Mouse (Mus musculus): Measurements from ENCODE around the gene Adssl1. TPM values are rescaled to one million over a fixed set of nuclear protein-coding genes. Genes with fewer than 3 reads are reported as not detected.

Adssl1 gene
- polyA plus RNA-seq, 1 experiment from 2014 or later, result 43.0 TPM

DNA sequence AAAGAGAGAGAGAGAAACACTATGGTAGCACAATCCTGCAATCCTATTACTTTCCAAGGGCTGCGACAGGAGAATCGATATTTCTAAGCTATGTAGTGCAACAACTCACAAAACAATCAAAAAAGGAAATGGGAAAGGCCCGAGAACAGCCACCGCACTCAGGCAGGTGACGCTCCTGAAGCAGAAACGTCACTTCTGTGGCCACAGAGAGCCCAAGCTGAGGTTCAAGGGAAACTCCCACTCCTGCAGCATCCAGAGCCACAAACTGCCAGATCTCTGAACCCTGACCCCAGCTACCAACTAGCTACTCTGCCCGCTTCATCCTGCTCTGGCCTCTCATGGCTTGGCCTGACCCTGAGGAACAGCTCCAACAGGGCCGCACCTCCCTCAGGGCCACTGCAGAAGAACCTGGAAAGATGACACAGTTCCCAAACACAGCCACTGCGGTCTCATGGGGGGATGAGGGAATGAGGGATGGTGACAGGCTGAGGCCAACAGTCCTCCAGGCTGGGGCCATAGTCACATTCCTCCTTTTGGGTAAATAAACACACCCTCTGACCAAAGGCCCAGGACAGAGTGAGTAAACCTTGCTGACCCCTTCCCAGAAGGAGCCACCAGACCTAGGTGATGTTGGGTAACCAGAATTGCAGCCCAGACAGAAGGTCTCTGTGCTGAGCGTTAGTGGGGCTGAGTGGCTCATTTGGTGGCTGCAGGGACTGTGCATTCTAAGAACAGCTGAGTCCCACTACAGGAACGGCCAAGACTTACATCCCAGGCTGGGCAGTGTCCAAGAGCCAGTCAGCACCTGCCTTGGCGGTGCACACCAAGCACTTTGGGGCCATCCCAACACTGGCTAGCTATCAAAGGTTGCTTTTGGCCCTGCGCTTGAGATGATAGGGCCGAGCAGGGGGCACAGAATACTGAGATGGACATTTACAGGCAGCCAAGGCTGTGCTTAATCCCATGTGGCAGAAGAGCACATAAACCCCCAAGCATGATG, 32.4 kb upstream of the Adssl1 start:
- WGBS, result 59% methylated on average over 14 of the region's 14 CpGs
- no peaks in the 10 kb centered on the region for H3K27me3 ChIP-seq (replicated peaks; ENCODE audit: insufficient read depth, low read length)
- H3K4me2 ChIP-seq (replicated peaks; ENCODE audit: low read depth, low read length), result no peak overlapping the region
- peak; percentile 6; the same call in 1 of the 2 replicates for ATAC-seq
- H3K27ac ChIP-seq (ENCODE audit: low read length), result no peak overlapping the region
- H3K9me3 ChIP-seq (ENCODE audit: low read length), result no peaks in the 10 kb centered on the region
- TF ChIP-seq CTCF (IDR thresholded peaks at IDR 0.05) (no peak), EP300 (IDR thresholded peaks at IDR 0.05) (no peak; the same call in 1 of the 2 replicates)
- H3K36me3 ChIP-seq (ENCODE audit: insufficient read depth, low read length), result no peaks in the 10 kb centered on the region
- H3K4me1 ChIP-seq (ENCODE audit: insufficient read depth, low read depth, low read length), result peaks cover 16% of the 10 kb centered on the region
- H3K9ac ChIP-seq (replicated peaks; ENCODE audit: low read depth), result no peak overlapping the region
- no peak for DNase-seq (ENCODE audit: low spot score)
- H3K4me3 ChIP-seq (ENCODE audit: low read depth, low read length), result no peak overlapping the region

DNA sequence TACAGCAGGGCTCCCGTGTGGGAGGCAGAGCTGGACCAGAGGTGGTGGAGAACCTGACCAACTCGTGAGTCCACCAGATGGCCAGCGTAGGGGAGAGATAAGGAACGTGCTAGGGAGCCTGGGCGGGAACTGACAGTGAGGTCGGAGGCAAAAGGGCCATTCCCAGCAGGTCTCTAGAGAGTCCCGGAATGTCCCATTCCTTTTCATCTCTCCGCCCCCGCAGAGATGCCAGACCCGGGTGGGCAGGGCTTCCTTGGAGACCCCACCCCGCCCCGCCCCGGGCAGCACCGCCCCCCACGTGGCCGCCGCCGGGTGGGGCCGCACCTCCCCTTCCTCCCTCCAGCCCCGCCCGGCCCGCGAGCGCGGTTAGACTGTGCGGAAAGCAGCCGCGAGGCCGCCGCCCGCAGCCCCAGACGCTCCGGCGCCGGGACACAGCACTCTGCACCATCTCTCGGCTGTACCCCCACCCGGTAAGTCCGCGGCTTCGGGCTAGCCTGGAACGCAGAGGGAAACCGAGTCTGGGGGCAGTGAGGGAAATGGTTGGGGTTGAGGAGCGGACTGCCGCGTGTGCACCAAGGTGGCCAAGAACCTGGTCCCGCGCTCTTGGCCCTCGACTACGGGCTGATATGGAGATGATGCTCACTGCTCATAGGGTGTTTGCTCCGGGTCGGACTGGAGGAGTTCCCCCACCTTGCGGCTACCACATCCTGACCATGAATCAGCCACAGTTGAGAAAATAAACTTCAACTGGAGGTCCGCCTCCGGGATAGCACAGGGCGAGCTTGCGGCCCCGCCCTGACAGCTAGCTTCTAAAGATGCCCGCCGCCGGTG, 31.2 kb upstream of the Adssl1 start, which contains the start of gene Inf2:
Gene Inf2 (plus strand): TSS at position 359 of the 831 bp plus-strand sequence.
- Histone ChIP-seq H3K4me3 (ENCODE audit: low read depth, low read length) (peak within 1 kb of the TSS; percentile 59), H3K27ac (ENCODE audit: low read length) (peak within 1 kb of the TSS; percentile 66; the same call in 1 of the 2 replicates), H3K9ac (replicated peaks; ENCODE audit: low read depth) (peak within 1 kb of the TSS; percentile 56), H3K9me3 (ENCODE audit: low read length) (no peaks in the 10 kb centered on the region), H3K27me3 (replicated peaks; ENCODE audit: insufficient read depth, low read length) (no peaks in the 10 kb centered on the region), H3K4me1 (ENCODE audit: insufficient read depth, low read depth, low read length) (peaks cover 25% of the 10 kb centered on the region), H3K36me3 (ENCODE audit: insufficient read depth, low read length) (no peaks in the 10 kb centered on the region), H3K4me2 (replicated peaks; ENCODE audit: low read depth, low read length) (peak within 1 kb of the TSS; percentile 89)
- ATAC-seq, result peak; percentile 93
- under 1% methylated on average over 57 of the region's 60 CpGs for WGBS
- peak; percentile 82 for DNase-seq (ENCODE audit: low spot score)
- peak; percentile 23 for TF ChIP-seq CTCF (IDR thresholded peaks at IDR 0.05)
- no peak for TF ChIP-seq EP300 (IDR thresholded peaks at IDR 0.05)

GRCm38 (mm10) chr12:112589491-112590191, 30.2 kb upstream of the Adssl1 start:
- 0 out of 2 replicates have a peak overlapping the region, but pooled peaks have one; percentile 56 for H3K9ac ChIP-seq (replicated peaks; ENCODE audit: low read depth)
- ATAC-seq (no peak), DNase-seq (ENCODE audit: low spot score) (no peak)
- 51% methylated on average over 8 of the region's 8 CpGs for WGBS
- H3K27ac ChIP-seq (ENCODE audit: low read length), result no peak overlapping the region
- H3K36me3 ChIP-seq (ENCODE audit: insufficient read depth, low read length), result no peaks in the 10 kb centered on the region
- H3K4me3 ChIP-seq (ENCODE audit: low read depth, low read length), result peak overlapping the region; percentile 59
- H3K4me1 ChIP-seq (ENCODE audit: insufficient read depth, low read depth, low read length), result peaks cover 34% of the 10 kb centered on the region
- H3K4me2 ChIP-seq (replicated peaks; ENCODE audit: low read depth, low read length), result peak overlapping the region; percentile 89
- TF ChIP-seq EP300 (IDR thresholded peaks at IDR 0.05) (no peak), CTCF (IDR thresholded peaks at IDR 0.05) (no peak)
- no peaks in the 10 kb centered on the region for H3K9me3 ChIP-seq (ENCODE audit: low read length)
- no peaks in the 10 kb centered on the region for H3K27me3 ChIP-seq (replicated peaks; ENCODE audit: insufficient read depth, low read length)

DNA sequence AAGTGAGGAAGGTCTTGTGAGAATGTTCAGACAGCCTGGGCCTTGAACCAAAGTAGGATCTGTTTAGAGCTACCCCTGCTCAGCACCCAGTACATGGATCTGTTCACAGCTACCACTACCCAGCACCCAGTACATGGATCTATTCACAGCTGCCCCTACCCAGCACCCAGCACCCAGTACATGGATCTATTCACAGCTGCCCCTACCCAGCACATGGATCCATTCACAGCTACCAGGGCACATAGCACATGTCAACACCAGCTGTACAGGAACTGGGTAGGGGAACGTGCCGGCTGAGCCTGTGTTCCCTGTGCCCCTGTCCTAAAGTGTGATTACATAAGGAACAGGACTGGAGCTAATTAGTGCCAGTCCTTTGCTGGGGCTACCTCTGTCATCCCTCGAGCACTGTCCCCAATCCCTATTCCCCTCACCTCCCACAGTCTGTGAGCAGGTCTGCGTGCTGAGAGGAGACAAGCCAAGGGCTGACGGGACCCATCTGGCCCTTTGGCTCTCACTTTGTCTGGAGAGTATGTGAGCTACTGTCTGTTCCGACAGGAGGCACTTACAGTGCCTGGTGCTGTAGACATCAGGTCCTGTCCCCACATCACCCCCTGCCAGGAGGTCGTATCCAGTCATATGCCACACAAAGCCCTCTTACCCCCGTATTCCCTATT, 29.1 kb upstream of the Adssl1 start:
- no peak overlapping the region for H3K27ac ChIP-seq (ENCODE audit: low read length)
- H3K9me3 ChIP-seq (ENCODE audit: low read length), result no peaks in the 10 kb centered on the region
- DNase-seq (ENCODE audit: low spot score) (no peak), ATAC-seq (no peak)
- H3K9ac ChIP-seq (replicated peaks; ENCODE audit: low read depth), result no peak overlapping the region
- H3K4me1 ChIP-seq (ENCODE audit: insufficient read depth, low read depth, low read length), result peaks cover 39% of the 10 kb centered on the region
- H3K4me3 ChIP-seq (ENCODE audit: low read depth, low read length), result no peak overlapping the region
- TF ChIP-seq CTCF (IDR thresholded peaks at IDR 0.05), result no peak
- no peak for TF ChIP-seq EP300 (IDR thresholded peaks at IDR 0.05)
- no peaks in the 10 kb centered on the region for H3K27me3 ChIP-seq (replicated peaks; ENCODE audit: insufficient read depth, low read length)
- no peaks in the 10 kb centered on the region for H3K36me3 ChIP-seq (ENCODE audit: insufficient read depth, low read length)
- H3K4me2 ChIP-seq (replicated peaks; ENCODE audit: low read depth, low read length), result 0 out of 2 replicates have a peak overlapping the region, but pooled peaks have one; percentile 14
- 67% methylated on average over 8 of the region's 8 CpGs for WGBS

- H3K4me1 ChIP-seq (ENCODE audit: insufficient read depth, low read depth, low read length), result peaks cover 39% of the 10 kb centered on the region
- no peak overlapping the region for H3K9ac ChIP-seq (replicated peaks; ENCODE audit: low read depth)
- DNase-seq (ENCODE audit: low spot score) (no peak), ATAC-seq (no peak)
- TF ChIP-seq CTCF (IDR thresholded peaks at IDR 0.05) (no peak), EP300 (IDR thresholded peaks at IDR 0.05) (no peak)
- H3K27me3 ChIP-seq (replicated peaks; ENCODE audit: insufficient read depth, low read length), result no peaks in the 10 kb centered on the region
- no peaks in the 10 kb centered on the region for H3K9me3 ChIP-seq (ENCODE audit: low read length)
- H3K4me2 ChIP-seq (replicated peaks; ENCODE audit: low read depth, low read length), result no peak overlapping the region
- 87% methylated on average over 5 of the region's 5 CpGs for WGBS
- H3K27ac ChIP-seq (ENCODE audit: low read length), result no peak overlapping the region
- H3K36me3 ChIP-seq (ENCODE audit: insufficient read depth, low read length), result no peaks in the 10 kb centered on the region
- H3K4me3 ChIP-seq (ENCODE audit: low read depth, low read length), result no peak overlapping the region
Observed at GRCm38 (mm10) chr12:112591240-112591639, 28.6 kb upstream of the Adssl1 start.
